Mouse (Mus musculus) thymus, postnatal 25 days (tissue): ENCODE results near the gene Elovl1.

ENCODE experiments used
- DNase-seq: peaks from one replicate; pipeline ENCODE4 v3.0.0; 2022

Elovl1 gene

GRCm38 (mm10) chr4:118429215-118429895 is 1.5 kb downstream of the Elovl1 start:
- no peak for DNase-seq

DNA sequence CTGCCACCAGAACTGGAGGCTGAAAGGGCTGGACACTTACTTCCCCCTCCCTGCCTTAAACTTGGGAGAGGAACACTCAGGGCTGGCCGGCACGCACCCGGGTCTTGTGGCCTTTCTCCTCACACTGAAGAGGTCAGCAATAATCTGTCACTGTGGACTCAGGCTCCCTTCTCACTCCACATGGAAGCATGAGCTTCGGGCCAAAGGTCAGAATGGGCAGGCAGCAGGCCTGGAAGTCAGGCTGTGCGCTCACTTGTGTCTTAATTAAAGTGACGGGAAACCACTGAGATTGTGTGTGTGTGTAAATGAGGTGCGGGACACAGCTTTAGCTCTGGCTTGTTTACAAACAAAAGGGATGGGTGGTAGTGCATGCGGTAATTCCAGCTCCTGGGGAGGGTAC is 4.4 kb downstream of the Elovl1 start:
- DNase-seq = no peak

GRCm38 (mm10) chr4:118436820-118437603 is 9.1 kb downstream of the Elovl1 start, which contains the start of gene Cdc20:
TSS of gene Cdc20 (minus strand) at chr4:118437352.
- peak; percentile 90 for DNase-seq

- DNase-seq = peak; percentile 66
These were observed 9.9 kb downstream of the Elovl1 start for GRCm38 (mm10) chr4:118437829-118438253.

DNA sequence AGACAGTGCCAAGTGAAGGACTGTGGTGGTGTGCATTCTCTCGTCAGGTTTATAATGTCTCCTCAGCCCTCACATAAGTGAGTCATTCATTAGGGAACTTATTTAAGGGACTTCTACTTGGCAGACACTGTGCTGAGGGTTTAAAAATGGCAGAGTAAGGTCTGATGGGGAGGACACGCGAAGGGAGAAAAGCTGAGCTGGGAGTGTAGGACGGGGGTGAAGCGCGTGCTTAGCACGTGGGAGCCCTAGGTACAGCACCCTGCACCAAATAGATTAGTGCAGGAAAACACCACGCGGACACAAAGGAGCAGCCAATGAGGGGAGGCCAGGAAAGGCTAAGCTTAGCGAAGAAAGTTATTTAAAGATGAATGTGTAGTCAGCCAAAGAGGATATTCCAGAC is 17.2 kb downstream of the Elovl1 start:
- DNase-seq = no peak

GRCm38 (mm10) chr4:118445781-118446414 is 18.0 kb downstream of the Elovl1 start:
- DNase-seq = no peak

DNA sequence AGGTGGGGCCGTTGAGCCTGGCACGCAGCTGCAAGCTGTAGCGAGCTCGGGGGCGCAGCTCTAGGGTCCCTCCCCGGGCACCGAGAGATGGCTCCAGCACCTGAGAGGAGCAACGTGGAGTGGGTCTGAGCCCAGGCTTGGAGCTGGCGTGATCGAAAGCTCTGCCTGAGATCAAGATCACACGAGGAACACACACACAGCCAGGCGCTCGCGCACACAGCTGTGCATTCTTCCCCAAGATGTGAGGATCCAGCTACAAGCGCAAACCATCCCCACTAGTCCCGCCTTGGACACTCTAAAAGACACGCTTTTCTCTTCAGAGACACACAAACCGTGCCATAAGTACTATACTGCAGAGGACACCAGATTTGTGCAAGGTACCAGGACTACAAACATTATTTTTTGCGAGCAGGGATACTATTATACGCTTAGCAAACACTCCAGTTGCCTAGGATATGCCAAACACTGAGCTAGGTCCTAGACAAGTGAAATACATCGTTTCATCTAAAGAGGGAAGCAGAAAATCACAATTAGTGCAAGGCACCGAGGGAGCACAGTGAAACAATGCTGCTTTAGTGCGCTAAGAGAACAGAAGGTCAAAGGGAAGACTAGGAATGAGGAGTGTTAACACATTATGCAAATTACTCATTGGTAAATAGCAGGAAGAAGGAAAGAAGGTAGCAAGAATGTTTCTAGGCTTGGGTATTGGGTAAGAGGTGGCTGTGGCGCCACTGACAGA is 18.7 kb downstream of the Elovl1 start:
- DNase-seq = no peak

DNA sequence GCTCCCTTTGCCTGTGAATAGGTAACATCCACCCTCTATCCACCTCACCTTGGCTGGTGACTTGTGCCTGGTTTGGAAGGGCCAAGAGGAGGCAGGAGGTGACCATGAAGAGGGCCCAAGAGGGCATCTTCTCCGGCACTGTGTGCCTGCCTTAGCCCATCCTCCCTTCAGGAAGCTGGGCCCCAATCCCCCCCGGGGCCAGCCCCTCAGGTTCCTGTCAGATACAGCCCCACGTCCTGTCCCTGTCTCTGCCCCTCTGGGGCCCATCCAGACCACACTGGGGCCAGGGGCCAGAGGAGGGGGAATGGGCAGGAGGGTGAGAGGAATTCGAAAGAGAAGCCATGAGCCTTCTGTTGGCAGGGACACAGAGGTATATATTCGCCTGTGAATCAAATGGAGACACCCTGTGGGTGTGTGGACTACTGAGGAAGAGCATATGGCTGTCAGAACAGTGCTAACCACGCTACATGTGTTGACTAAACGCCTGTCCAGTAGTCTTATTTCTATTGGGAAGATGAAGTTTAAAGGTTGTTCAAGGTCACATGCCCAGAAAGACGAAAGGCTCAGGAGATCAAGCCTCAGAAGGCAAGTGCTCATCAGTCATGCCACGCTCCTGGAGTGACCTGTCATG is 29.6 kb downstream of the Elovl1 start, which contains the start of gene Mpl:
Mpl (minus strand) TSS at position 169 of the 631 bp plus-strand sequence.
- DNase-seq = no peak

DNA sequence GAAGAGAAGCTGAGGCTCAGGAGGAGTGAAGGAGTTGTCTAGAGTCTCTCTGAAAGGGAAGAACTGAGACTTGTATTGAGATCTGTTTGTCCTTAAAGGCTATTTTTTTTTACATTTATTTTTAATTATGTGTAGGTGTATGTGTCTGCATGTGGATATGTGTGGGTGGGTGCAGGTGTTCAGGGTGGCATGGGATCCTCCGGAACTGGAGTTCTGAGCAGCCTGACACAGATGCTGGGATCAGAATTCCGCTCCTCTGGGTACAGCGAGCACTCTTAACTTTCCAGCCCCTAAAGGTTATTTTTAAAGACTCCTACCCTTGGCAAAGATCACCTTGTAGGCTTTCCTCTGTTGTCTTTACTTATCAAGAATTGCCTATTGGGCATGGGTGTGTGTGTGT is 37.1 kb downstream of the Elovl1 start:
- no peak for DNase-seq

GRCm38 (mm10) chr4:118465697-118466163 is 37.8 kb downstream of the Elovl1 start:
- DNase-seq = no peak

- DNase-seq = no peak
These were observed 43.4 kb downstream of the Elovl1 start for GRCm38 (mm10) chr4:118471281-118471680.

- no peak for DNase-seq
These were observed 44.8 kb downstream of the Elovl1 start for GRCm38 (mm10) chr4:118472687-118473086.

GRCm38 (mm10) chr4:118476773-118477530 is 49.1 kb downstream of the Elovl1 start:
- DNase-seq = no peak
